Mouse (Mus musculus) WW6 (cell line): ENCODE measurements around the gene Srp54c.
A peak's percentile ranks its signal among the peaks of the same experiment; 100 is the strongest.
"Not testable (repeated sequence)": the region's sequence is repeated elsewhere in the genome, so short reads cannot be mapped to it uniquely, and the experiment has no call there.

ENCODE experiments used
- DNase-seq: peaks from one replicate; pipeline ENCODE4 v3.0.0-alpha.2; 2013; ENCODE audit warnings: low read depth, low spot score

The Srp54c gene

DNA sequence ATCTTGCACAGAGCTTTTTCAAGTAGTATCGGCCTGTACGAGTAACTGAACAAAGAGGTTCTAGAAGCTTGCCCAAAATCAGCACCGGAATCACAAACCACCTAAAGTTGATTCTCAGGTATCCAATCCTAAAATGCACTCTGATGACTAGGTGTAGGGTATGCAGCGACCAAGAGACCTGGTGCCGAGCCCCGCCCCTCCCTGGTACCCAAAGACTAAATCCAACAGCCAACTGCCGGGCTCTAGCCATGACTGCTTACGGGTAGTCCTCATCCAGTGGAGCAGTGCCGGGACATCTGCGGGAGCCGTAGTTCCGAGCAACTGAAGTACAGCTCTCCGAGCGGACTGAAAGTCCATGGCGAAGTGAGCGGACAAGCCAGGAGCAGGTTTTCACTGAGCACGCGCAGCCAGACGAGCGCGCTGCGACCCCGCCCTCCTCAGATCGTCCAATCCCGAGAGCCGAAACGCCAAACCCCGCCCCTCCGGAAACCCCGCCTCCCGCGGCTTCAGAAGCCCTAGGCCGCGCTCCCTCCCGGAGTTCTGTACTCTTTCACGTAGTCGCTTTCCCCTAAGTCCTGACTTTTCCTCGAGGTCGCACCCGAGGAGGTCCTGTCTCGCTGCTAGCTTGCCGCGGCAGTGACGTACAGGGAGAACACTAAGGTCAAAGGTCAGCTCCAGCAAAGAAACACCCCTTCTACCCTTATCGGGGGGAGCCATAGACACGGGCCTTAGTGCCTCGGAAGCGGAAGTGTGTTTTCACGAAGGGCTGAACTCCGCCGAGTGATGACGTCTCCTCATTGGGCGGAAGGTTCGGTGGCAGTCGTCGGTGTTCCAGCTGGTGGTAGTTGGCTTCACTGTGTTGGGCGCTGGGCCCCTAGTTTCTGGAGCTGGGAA lies at the start of gene Srp54c:
Gene Srp54c, plus strand, starts transcription at position 543 of the 894 bp plus-strand sequence.
- DNase-seq, result not testable (repeated sequence)

DNA sequence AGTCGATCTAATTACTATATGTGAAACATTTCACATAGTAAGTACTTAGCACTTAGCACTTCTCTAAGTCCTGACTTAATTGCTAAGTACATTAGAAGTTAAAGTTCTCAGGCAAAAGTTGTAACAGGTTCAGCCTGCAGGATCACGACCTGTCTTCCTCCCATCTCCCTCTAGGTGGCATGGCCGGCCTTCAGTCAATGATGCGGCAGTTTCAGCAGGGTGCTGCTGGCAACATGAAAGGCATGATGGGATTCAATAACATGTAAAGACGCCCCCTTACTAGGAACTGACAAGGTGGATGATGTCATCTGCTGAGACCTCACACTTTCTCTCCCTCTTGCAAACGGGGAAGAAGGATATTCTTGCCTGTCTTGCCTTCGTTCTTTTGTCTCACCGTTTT lies 42.3 kb upstream of the Srp54c start:
- not testable (repeated sequence) for DNase-seq

DNA sequence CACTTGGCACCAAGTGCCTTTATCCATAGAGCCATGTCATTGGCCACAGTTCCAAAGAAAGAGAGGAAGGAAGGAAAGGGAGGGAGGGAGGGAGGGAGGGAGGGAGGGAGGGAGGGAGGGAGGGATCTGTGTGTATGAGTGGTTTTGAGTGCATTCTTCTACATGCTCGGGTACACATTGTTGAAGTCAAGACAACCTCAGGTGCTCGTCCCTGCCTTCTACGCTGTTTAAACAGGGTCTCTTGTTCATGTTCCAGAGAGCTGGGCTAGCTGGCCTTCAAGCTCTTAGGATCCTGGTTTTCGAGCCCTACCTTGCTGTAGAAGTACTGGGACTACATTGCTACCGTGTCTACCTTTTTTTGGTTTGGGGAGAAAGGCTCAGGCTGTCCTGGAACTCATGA lies 40.8 kb upstream of the Srp54c start:
- DNase-seq, result not testable (repeated sequence)

DNA sequence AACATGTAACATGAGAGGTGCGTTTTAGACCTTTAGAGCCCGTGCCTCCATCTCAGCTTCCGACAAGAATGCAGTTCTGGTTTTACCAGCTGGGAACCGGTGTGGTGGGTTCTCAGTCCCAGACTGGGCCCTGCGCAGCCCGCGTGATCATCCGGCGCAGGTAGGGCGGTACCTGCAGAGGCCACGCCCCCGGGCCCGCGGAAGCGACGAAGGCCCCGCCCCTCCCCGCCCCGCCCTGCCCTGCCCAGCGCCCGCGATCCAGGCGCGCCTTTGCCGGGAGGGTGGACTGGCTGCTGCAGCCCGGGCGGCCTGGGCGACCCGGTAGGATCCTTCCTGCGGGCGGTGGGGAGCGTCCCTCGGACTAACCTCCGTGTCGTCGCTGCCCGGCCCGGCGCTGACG lies 30.7 kb upstream of the Srp54c start, which contains the start of gene 1700047I17Rik2:
Gene 1700047I17Rik2, plus strand, starts transcription at position 287 of the 400 bp plus-strand sequence.
- DNase-seq, result not testable (repeated sequence)

DNA sequence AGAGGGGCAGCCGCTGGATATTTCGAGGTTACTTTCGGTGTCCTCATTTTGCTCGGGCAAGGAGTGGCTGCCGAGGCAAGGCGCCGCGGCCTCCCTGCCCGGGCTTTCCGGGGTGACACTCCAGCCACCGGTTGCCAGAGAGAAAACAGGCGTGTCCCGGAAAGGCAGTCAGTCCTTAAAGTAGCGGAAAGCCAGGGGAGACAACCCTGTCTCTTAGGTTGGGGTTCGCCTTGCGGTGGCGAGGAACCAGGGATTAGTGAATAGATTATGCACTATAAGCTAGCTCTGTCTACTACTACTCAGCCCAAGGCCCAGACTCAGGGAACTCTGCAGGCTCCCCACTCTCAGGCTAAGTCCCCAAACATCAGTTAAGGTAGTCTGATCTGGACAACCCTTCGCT lies 30.2 kb upstream of the Srp54c start:
- DNase-seq, result not testable (repeated sequence)

DNA sequence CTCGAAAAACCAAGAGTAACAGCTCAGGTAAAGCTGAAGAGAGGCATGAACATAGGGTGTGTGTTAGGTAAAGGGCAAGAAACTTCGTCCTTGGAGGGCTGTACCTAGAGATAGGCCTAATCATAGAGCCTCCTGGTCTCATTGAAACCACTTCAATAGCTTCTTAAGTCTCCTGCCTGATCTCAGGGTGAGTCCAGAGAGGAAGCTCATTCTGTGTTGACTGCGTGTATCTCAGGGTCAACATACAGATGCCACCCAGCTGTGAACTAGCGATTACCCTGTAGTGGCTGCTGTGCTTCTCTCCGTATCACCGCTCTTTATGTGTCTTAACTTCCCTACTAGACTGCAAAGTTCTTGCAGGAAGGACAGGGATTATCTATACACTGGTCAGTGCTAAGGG lies 17.0 kb upstream of the Srp54c start:
- DNase-seq, result not testable (repeated sequence)

DNA sequence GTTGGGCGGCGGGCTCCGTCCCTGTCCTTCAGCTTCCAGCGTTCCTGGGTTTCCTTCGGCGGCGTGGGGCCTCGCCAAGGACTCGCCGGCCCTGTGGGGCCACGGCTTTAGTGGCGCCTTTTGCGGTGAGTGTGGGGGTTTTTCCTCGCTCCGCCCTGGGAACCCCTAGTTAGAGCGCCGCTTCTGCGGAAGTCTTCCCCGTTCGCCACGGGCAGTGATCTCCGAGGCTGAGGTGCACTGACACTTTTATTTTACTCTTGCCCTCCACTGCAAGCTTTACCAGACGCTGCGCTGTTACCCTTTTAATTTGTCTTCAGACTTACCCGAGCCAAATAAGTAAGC lies 523 bp downstream of the Srp54c start:
- not testable (repeated sequence) for DNase-seq

DNA sequence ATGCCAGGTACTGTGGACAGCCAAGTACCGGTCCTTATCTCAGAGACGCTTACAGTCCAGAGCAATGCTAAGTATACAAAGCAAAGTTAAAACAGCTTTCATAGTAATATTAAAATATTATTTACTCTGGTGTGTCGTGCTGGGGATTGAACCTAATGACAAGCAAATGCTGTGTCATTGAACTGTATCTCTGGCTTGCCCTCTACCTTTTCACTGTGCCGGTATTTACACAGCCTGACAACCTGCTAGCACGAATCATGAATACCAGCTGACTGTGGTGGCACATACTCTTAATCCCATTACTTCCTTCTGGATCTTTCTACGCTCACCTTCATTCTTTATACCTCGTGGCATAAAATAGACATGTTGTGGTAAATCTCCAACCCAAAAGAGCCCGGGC lies 12.3 kb downstream of the Srp54c start:
- not testable (repeated sequence) for DNase-seq

DNA sequence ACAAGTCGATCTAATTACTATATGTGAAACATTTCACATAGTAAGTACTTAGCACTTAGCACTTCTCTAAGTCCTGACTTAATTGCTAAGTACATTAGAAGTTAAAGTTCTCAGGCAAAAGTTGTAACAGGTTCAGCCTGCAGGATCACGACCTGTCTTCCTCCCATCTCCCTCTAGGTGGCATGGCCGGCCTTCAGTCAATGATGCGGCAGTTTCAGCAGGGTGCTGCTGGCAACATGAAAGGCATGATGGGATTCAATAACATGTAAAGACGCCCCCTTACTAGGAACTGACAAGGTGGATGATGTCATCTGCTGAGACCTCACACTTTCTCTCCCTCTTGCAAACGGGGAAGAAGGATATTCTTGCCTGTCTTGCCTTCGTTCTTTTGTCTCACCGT lies 32.0 kb downstream of the Srp54c start:
- not testable (repeated sequence) for DNase-seq

DNA sequence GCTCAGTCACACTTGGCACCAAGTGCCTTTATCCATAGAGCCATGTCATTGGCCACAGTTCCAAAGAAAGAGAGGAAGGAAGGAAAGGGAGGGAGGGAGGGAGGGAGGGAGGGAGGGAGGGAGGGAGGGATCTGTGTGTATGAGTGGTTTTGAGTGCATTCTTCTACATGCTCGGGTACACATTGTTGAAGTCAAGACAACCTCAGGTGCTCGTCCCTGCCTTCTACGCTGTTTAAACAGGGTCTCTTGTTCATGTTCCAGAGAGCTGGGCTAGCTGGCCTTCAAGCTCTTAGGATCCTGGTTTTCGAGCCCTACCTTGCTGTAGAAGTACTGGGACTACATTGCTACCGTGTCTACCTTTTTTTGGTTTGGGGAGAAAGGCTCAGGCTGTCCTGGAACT lies 33.4 kb downstream of the Srp54c start:
- not testable (repeated sequence) for DNase-seq

DNA sequence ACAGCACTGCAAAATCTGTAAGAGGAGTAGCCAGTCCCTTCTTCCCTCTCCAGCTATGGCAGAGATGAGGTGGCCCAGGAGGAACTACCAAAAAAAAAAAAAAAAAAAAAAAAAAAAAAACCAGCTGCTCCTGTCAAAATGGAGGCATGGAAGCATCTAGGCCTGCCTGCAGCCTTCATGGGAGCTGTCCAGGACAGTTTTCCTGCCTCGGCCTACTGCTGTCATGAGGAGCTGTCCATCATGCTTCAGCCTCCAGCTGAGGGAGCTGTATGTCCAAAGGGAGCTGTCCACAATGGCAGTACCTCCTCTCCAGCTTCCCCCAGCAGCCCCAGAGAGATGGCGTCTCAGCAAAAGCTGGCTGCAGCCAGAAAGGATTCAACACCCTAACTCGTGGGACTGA lies 42.3 kb downstream of the Srp54c start:
- DNase-seq, result peak; percentile 45

DNA sequence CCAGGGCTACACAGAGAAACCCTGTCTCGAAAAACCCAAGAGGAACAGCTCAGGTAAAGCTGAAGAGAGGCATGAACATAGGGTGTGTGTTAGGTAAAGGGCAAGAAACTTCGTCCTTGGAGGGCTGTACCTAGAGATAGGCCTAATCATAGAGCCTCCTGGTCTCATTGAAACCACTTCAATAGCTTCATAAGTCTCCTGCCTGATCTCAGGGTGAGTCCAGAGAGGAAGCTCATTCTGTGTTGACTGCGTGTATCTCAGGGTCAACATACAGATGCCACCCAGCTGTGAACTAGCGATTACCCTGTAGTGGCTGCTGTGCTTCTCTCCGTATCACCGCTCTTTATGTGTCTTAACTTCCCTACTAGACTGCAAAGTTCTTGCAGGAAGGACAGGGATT lies 47.6 kb downstream of the Srp54c start:
- DNase-seq, result not testable (repeated sequence)

DNA sequence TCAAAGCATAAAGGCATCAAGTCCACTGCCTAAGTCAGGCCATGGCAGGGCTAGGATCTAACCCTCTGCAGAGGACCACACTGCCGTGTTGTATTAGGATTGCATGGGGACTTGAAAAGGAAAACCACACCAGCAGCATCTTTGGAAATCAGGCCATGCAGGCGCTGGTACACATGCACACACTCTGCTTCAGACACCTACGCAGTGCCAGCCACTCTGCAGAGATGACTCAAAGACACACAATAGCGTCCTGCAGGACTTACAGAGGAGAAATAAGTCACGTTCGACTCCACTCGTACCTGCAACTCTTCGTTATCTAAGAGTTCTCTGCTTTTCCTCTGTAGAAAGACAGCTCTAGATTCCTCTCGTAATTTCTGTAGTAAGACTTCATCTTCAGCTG lies 68.1 kb downstream of the Srp54c start:
- DNase-seq, result no peak

DNA sequence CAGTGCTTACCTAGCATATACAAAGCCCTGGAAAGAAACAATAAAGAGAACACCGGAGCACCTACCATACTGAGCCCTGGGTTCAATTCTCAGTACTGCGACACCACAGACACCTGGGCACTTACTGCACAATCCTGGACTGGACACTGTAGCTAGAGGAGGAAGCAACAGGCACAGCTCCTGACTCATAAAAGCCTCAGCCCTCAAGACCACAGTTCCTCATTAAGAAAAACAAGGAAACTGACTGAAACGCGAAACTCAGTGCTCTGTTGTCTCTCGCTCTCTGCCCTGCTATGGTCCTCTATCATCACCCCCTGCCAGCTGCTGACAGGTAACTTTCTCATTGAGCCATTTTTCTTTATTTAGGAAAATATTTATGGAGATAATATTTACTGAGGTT lies 69.4 kb downstream of the Srp54c start, which contains the start of gene 1110008L16Rik:
Gene 1110008L16Rik, plus strand, starts transcription at position 242 of the 400 bp plus-strand sequence.
- DNase-seq, result no peak

DNA sequence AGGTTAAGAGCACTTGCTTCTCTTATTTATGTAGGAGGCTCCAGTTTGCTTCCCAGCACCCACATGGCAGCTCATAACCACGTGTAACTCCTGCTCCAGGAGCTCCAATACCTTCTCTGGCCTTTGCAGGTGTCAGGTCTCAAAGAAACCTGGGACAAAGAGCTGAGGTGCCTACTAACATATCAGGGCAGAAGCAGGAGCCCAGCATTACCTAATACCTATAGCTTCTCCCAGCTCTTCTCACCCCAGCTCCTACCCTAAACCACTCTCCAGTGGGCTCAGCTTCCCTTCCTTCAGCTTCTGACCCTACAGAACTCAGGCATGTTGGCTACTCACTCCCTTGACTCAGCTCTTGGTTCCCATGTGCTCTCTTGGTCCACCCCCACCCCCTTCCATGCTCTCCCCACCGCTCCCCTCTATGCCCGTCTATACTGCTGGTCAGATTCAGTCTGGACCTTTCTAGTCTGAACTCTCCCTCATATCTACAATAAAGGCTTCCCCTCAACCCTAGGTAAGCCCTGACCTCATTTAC lies 70.9 kb downstream of the Srp54c start:
- no peak for DNase-seq

DNA sequence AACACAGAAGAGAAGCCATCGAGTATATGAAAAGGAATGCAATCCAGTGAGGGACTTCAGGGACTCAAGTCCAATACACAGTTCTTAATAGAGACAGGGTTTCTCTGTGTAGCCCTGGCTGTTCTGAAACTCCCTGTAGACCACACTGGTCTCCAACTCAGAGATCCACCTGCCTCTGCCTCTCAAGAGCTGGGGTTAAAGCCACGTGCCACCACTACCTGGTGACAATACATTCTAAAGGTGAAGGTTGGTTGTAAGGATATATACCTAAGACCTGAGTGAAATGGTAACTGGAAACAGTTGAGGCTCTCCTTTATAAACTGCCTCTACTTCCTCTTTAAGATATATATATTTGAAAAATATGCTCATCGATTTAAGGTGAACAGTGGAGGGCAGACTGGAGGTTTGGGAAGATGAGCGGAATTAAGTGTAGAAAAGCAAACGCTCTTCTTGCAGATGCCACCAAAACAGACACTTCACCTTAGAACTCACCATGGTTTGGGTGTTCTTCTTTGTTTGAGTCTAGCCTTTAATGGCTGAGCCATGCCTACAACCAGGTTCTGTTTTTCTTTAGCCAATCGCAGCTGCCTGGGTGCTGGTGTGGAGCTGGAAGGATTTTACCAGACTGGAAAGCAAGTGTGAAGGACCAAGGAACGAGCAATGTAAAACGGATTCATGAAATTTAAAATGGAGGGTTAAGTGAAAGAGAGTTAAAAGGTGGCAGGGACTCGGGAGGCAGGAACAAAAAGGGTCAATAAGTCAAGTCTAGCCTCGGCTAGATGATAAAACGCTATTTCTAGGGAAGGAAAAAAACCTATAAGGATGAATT lies 71.7 kb downstream of the Srp54c start:
- no peak for DNase-seq

DNA sequence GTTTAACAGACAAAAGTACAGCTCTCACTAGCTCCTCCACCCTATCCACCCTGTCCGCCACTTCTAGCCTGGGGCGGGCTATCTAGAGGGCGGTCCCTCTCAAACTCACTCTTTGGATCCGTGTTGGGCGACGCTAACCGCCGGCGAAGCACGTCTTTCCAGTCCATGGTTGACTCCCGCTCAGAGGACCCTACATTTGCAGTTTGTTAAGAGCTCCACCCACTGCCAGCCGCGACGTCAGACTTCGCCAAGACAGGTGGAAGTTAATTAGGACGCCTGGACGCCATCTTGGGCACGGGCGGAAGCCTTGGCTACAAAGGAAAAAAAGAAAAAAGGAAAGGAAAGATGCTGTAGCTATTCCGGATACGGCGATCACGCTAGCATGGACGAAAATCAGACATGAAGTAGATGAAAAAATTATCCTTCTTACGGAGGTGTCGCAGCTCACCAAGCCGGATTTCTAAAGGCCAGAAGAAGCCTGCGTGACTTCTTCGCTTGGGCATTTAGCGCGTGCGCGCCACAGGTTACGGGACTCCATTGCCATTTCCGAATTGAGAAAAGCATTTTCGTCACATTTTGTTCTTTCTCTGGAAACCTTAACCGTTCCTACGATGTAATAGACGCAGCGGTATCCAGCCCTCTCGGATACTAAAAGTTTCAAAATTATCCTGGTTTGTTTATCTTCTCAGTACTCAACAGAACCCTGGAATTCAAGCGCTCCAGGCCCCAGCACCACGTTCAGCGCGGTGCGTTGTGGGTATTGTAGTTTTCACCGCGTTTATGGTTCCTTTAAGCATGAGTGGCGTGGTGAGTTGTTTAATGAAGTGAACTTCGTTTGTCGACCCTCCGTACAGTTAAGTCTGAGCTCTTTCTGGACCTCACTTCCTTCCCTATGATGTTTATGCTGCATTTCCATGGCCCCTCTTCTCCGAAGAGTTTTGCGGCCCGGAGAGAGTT lies 72.8 kb downstream of the Srp54c start, which contains the start of gene Ppp2r3c:
Gene Ppp2r3c, minus strand, starts transcription at position 514 of the 957 bp plus-strand sequence.
- DNase-seq, result peak; percentile 82

DNA sequence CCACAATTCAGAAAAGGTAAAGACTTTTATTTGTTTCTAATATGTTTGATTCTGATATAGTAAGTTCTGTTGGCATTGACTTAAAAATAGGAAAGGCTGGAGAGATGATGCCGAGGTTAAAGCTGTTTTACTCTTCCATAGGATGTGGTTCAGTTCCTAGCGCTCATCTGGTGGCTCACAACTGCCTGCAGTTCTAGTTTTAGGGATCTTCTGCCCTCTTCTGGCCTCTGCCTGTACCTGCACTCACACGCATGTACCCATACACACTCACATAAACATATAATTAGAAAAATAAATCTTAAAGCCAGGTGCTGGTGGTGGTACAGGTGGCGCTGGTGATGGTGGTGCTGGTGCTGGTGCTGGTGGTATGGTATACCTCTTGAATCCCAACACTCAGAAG lies 76.4 kb downstream of the Srp54c start:
- DNase-seq, result no peak

DNA sequence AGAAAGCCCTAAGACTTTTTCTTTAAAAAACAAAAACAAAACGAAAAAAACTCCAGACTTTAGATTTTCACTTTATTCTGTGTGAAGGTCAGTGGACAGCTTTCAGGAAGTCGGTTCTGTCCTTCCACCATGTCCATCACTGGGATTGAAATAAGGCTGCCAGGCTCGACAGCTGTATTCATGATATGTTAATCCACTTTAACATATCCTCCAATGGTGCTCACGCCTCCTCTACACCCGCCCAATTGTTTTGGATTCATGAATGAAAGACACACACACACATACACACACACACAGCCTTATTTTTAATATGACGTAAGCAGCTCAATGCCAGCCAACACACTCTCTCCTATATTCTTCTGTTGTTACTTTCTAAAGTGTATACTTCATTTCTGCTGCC lies 77.6 kb downstream of the Srp54c start:
- no peak for DNase-seq

DNA sequence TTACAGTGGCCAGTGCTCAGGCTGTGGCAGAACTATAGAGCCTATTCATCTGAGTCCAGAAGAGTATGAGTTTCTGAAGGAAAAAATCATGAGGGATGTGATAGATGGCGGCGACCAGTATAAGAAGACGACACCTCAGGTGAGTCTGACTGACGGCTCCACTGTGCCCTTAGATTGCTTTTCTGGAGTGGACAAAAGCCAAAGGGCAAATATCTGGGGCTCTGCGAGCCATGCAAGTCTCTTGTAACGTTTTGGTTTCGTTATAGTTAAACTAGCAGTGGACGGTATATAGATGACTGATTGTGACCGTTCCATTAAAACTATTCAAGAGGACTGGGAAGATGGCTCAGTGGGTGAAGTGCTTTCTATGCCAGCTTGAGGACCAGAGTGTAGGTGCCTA lies 78.8 kb downstream of the Srp54c start:
- DNase-seq, result no peak

DNA sequence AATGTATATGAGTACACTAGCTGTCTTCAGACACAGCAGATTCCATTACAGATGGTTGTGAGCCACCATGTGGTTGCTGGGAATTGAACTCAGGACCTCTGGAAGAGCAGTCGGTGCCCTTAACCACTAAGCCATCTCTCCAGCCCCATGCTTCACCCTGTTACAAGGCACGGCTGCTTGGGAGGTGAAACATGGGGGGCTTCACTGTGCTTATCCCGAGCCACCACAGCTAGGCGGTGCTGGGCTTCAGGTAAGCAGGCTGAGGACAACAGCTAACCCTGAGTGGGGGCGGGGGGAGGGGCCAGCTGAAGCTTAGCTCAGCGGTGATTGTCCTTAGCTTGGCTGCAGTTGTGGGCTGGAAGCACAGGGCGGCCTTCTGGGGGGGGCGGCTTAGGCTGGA lies 79.5 kb downstream of the Srp54c start:
- no peak for DNase-seq
